Mouse (Mus musculus) hindbrain, postnatal 0 days (tissue): ENCODE results near the gene Hat1. TPM values are rescaled to one million over a fixed set of nuclear protein-coding genes. Genes with fewer than 3 reads are reported as not detected.

Experiments used
- ATAC-seq: fragments of 200-750 bp; cut with Nextera tagmentation; 2 replicates; pipeline ENCODE4 v1.8.0; 2017; ENCODE audit warnings: mild to moderate bottlenecking, moderate TSS enrichment, moderate library complexity
- DNase-seq: peaks from one replicate; pipeline ENCODE4 v3.0.0-alpha.2; 2015; ENCODE audit warnings: low spot score
- H3K27ac ChIP-seq: fragments of 300-500 bp; sonication (generic); 2 replicates; pipeline ENCODE4 v1.5.1; 2014; ENCODE audit warnings: mild to moderate bottlenecking
- H3K27me3 ChIP-seq: fragments of 300-500 bp; sonication (generic); 2 replicates; pipeline ENCODE4 v1.6.1; 2014; ENCODE audit warnings: low read length, mixed read lengths; ENCODE audit not compliant: insufficient read depth
- H3K36me3 ChIP-seq: fragments of 300-500 bp; sonication (generic); 2 replicates; pipeline ENCODE4 v1.6.1; 2014; ENCODE audit warnings: low read length, mixed read lengths; ENCODE audit not compliant: insufficient read depth
- H3K4me1 ChIP-seq: fragments of 300-500 bp; sonication (generic); 2 replicates; pipeline ENCODE4 v1.6.1; 2014; ENCODE audit warnings: antibody characterized with exemption, low read length, mixed read lengths; ENCODE audit not compliant: insufficient read depth
- H3K4me2 ChIP-seq: fragments of 300-500 bp; sonication (generic); 2 replicates; pipeline ENCODE4 v1.6.1; 2014; ENCODE audit warnings: low read depth, mild to moderate bottlenecking, low read length, moderate library complexity, mixed read lengths
- H3K4me3 ChIP-seq: fragments of 300-500 bp; sonication (generic); 2 replicates; pipeline ENCODE4 v1.5.1; 2014; ENCODE audit warnings: low read length
- H3K9ac ChIP-seq: fragments of 300-500 bp; sonication (generic); replicated peaks from 2 replicates; pipeline ENCODE4 v1.6.1; 2014; ENCODE audit warnings: mild to moderate bottlenecking, low read length, moderate library complexity, mixed read lengths
- H3K9me3 ChIP-seq: fragments of 300-500 bp; sonication (generic); 2 replicates; pipeline ENCODE4 v1.6.1; 2016; ENCODE audit warnings: low read length, mixed read lengths
- CTCF ChIP-seq: IDR thresholded peaks from 2 replicates; pipeline ENCODE4 v1.5.1; 2016; ENCODE audit warnings: antibody characterized with exemption, control low read depth, low read depth
- WGBS: fragments of 180-500 bp; shearing (Covaris S2); extraction: QIAGEN DNeasy Blood & Tissue Kit; methylation state at CpG from one replicate; pipeline ENCODE4 v1.1.7; 2014; 5-methylcytosine and 5-hydroxymethylcytosine counted together
- polyA plus RNA-seq: library from polyadenylated mRNA; unstranded; fragments of >200 nt; fragmentation: Nextera tagmentation; extraction: Ambion mirVana; gene quantifications from 2 replicates; pipeline ENCODE4 v1.2.1, GENCODE M21; 2015
- total RNA-seq: library from RNA; depleted of rRNA; stranded (reverse); fragments of >200 nt; gene quantifications from 2 replicates; pipeline ENCODE4 v1.2.3, GENCODE M21; 2014; rRNA removed

Gene Hat1
- total RNA-seq (15.8 and 21.9 TPM in 2 replicates), polyA plus RNA-seq (44.4 and 45.0 TPM in 2 replicates)

GRCm38 (mm10) chr2:71388951-71389763, at the start of gene Hat1:
Gene Hat1, plus strand, starts transcription at chr2:71388958.
- Histone ChIP-seq H3K27ac (peak within 1 kb of the TSS; percentile 73; the same call in 1 of the 2 replicates), H3K4me1 (peaks cover 4% of the 10 kb centered on the region; the same call in 1 of the 2 replicates), H3K9me3 (no peaks in the 10 kb centered on the region), H3K27me3 (no peaks in the 10 kb centered on the region), H3K9ac (peak within 1 kb of the TSS; percentile 54), H3K4me3 (peak within 1 kb of the TSS; percentile 91), H3K4me2 (peak within 1 kb of the TSS; percentile 72), H3K36me3 (no peaks in the 10 kb centered on the region)
- DNase-seq: peak; percentile 98
- under 1% methylated on average over 65 of the region's 66 CpGs for WGBS
- peak; percentile 100 for ATAC-seq
- peak; percentile 37 for TF ChIP-seq CTCF

GRCm38 (mm10) chr2:71340126-71340525, 48.6 kb upstream of the Hat1 start:
- no peak overlapping the region for H3K4me2 ChIP-seq
- H3K4me3 ChIP-seq: no peak overlapping the region
- no peaks in the 10 kb centered on the region for H3K27me3 ChIP-seq
- H3K27ac ChIP-seq: no peak overlapping the region
- no peak overlapping the region for H3K9ac ChIP-seq
- WGBS: 85% methylated on average over 5 of the region's 5 CpGs
- no peak for DNase-seq
- no peak for TF ChIP-seq CTCF
- peaks cover 8% of the 10 kb centered on the region; the same call in 1 of the 2 replicates for H3K36me3 ChIP-seq
- ATAC-seq: no peak
- H3K4me1 ChIP-seq: no peaks in the 10 kb centered on the region
- no peaks in the 10 kb centered on the region for H3K9me3 ChIP-seq

GRCm38 (mm10) chr2:71343884-71344640, 44.7 kb upstream of the Hat1 start:
- Histone ChIP-seq H3K4me1 (no peaks in the 10 kb centered on the region), H3K9me3 (no peaks in the 10 kb centered on the region), H3K4me2 (no peak overlapping the region), H3K27me3 (no peaks in the 10 kb centered on the region), H3K4me3 (no peak overlapping the region), H3K9ac (no peak overlapping the region), H3K36me3 (peaks cover 8% of the 10 kb centered on the region; the same call in 1 of the 2 replicates), H3K27ac (no peak overlapping the region)
- TF ChIP-seq CTCF: no peak
- 96% methylated on average over 10 of the region's 10 CpGs for WGBS
- no peak for ATAC-seq
- no peak for DNase-seq

GRCm38 (mm10) chr2:71347160-71347559, 41.6 kb upstream of the Hat1 start:
- H3K9ac ChIP-seq: no peak overlapping the region
- 95% methylated on average over 10 of the region's 10 CpGs for WGBS
- H3K27me3 ChIP-seq: no peaks in the 10 kb centered on the region
- DNase-seq: no peak
- no peaks in the 10 kb centered on the region for H3K9me3 ChIP-seq
- no peak overlapping the region for H3K4me2 ChIP-seq
- H3K36me3 ChIP-seq: peaks cover 8% of the 10 kb centered on the region; the same call in 1 of the 2 replicates
- 0 out of 2 replicates have a peak, but pooled peaks cover 5% of the 10 kb centered on the region for H3K4me1 ChIP-seq
- ATAC-seq: no peak
- TF ChIP-seq CTCF: no peak
- no peak overlapping the region for H3K27ac ChIP-seq
- H3K4me3 ChIP-seq: no peak overlapping the region

GRCm38 (mm10) chr2:71347732-71348490, 40.8 kb upstream of the Hat1 start:
- no peaks in the 10 kb centered on the region for H3K9me3 ChIP-seq
- no peak overlapping the region for H3K27ac ChIP-seq
- H3K27me3 ChIP-seq: no peaks in the 10 kb centered on the region
- H3K4me2 ChIP-seq: no peak overlapping the region
- TF ChIP-seq CTCF: no peak
- no peak overlapping the region for H3K9ac ChIP-seq
- DNase-seq (no peak), ATAC-seq (no peak)
- H3K4me3 ChIP-seq: no peak overlapping the region
- 0 out of 2 replicates have a peak, but pooled peaks cover 5% of the 10 kb centered on the region for H3K4me1 ChIP-seq
- 93% methylated on average over 20 of the region's 20 CpGs for WGBS
- H3K36me3 ChIP-seq: peaks cover 3% of the 10 kb centered on the region; the same call in 1 of the 2 replicates

GRCm38 (mm10) chr2:71349511-71349910, 39.2 kb upstream of the Hat1 start:
- Histone ChIP-seq H3K9me3 (no peaks in the 10 kb centered on the region), H3K9ac (no peak overlapping the region), H3K27me3 (no peaks in the 10 kb centered on the region), H3K4me1 (0 out of 2 replicates have a peak, but pooled peaks cover 5% of the 10 kb centered on the region), H3K27ac (no peak overlapping the region), H3K36me3 (no peaks in the 10 kb centered on the region), H3K4me3 (no peak overlapping the region), H3K4me2 (no peak overlapping the region)
- TF ChIP-seq CTCF: no peak
- DNase-seq (no peak), ATAC-seq (no peak)
- WGBS: 70% methylated on average over 2 of the region's 2 CpGs
